Mouse (Mus musculus) liver, embryonic 16.5 days (tissue): ENCODE results near the gene Apold1. TPM values are rescaled to one million over a fixed set of nuclear protein-coding genes. Genes with fewer than 3 reads are reported as not detected.

ENCODE experiments used
- ATAC-seq: fragments of 200-750 bp; cut with Nextera tagmentation; 2 replicates; pipeline ENCODE4 v1.8.0; 2017; ENCODE audit warnings: low read depth, mild to moderate bottlenecking, moderate number of reproducible peaks, moderate library complexity
- H3K27ac ChIP-seq: fragments of 300-500 bp; sonication (generic); 2 replicates; pipeline ENCODE4 v1.5.1; 2014; ENCODE audit warnings: mild to moderate bottlenecking, low read length
- H3K27me3 ChIP-seq: fragments of 300-500 bp; sonication (generic); 2 replicates; pipeline ENCODE4 v1.6.1; 2014; ENCODE audit warnings: low read depth, low read length, mixed read lengths; ENCODE audit not compliant: control insufficient read depth, insufficient read depth
- H3K36me3 ChIP-seq: fragments of 300-500 bp; sonication (generic); 2 replicates; pipeline ENCODE4 v1.6.1; 2014; ENCODE audit warnings: mild to moderate bottlenecking; ENCODE audit not compliant: control insufficient read depth, insufficient read depth
- H3K4me1 ChIP-seq: fragments of 300-500 bp; sonication (generic); 2 replicates; pipeline ENCODE4 v1.6.1; 2014; ENCODE audit warnings: low read depth, low read length, mixed read lengths; ENCODE audit not compliant: control insufficient read depth
- H3K4me2 ChIP-seq: fragments of 300-500 bp; sonication (generic); 2 replicates; pipeline ENCODE4 v1.6.1; 2014; ENCODE audit warnings: low read depth, low read length, mixed read lengths
- H3K4me3 ChIP-seq: fragments of 300-500 bp; sonication (generic); 2 replicates; pipeline ENCODE4 v1.5.1; 2014; ENCODE audit warnings: low read depth, mild to moderate bottlenecking, low read length
- H3K9ac ChIP-seq: fragments of 300-500 bp; sonication (generic); 2 replicates; pipeline ENCODE4 v1.6.1; 2014; ENCODE audit warnings: low read depth, low read length
- H3K9me3 ChIP-seq: fragments of 300-500 bp; sonication (generic); replicated peaks from 2 replicates; pipeline ENCODE4 v1.6.1; 2016; ENCODE audit warnings: low read length; ENCODE audit not compliant: control insufficient read depth
- WGBS: fragments of 180-500 bp; shearing (Covaris S2); extraction: QIAGEN DNeasy Blood & Tissue Kit; methylation state at CpG from one replicate; pipeline ENCODE4 v1.1.7; 2014; ENCODE audit not compliant: insufficient replicate concordance; 5-methylcytosine and 5-hydroxymethylcytosine counted together
- polyA plus RNA-seq: library from polyadenylated mRNA; unstranded; fragments of >200 nt; fragmentation: Nextera tagmentation; extraction: Ambion mirVana; gene quantifications from 2 replicates; pipeline ENCODE4 v1.2.1, GENCODE M21; 2015

The Apold1 gene
- polyA plus RNA-seq, 1 experiment from 2014 or later, result 2.3 TPM

GRCm38 (mm10) chr6:135011048-135011733 is 29.7 kb downstream of the Apold1 start, which contains the start of gene Ddx47:
Ddx47 (plus strand) TSS chr6:135011612.
- Histone ChIP-seq H3K36me3 (peaks cover 25% of the 10 kb centered on the region), H3K27me3 (no peaks in the 10 kb centered on the region), H3K4me2 (peak within 1 kb of the TSS; percentile 80), H3K4me1 (peaks cover 32% of the 10 kb centered on the region), H3K4me3 (peak within 1 kb of the TSS; percentile 88), H3K9me3 (no peaks in the 10 kb centered on the region), H3K9ac (peak within 1 kb of the TSS; percentile 79), H3K27ac (peak within 1 kb of the TSS; percentile 45; the same call in 1 of the 2 replicates)
- WGBS, result 5% methylated on average over 19 of the region's 19 CpGs
- peak; percentile 93 for ATAC-seq

- H3K9ac ChIP-seq, result peak overlapping the region; percentile 79
- peak overlapping the region; percentile 88 for H3K4me3 ChIP-seq
- no peaks in the 10 kb centered on the region for H3K27me3 ChIP-seq
- H3K4me2 ChIP-seq, result peak overlapping the region; percentile 80
- peak overlapping the region; percentile 45; the same call in 1 of the 2 replicates for H3K27ac ChIP-seq
- H3K36me3 ChIP-seq, result peaks cover 30% of the 10 kb centered on the region
- peak; percentile 22 for ATAC-seq
- no peaks in the 10 kb centered on the region for H3K9me3 ChIP-seq
- H3K4me1 ChIP-seq, result peaks cover 26% of the 10 kb centered on the region
- WGBS, result under 1% methylated on average over 14 of the region's 14 CpGs
These were observed 30.2 kb downstream of the Apold1 start for GRCm38 (mm10) chr6:135011734-135012116.

GRCm38 (mm10) chr6:135017211-135017610 is 35.7 kb downstream of the Apold1 start:
- no peaks in the 10 kb centered on the region for H3K27me3 ChIP-seq
- peaks cover 4% of the 10 kb centered on the region for H3K4me1 ChIP-seq
- no peaks in the 10 kb centered on the region for H3K9me3 ChIP-seq
- 37% methylated on average over 11 of the region's 11 CpGs for WGBS
- no peak overlapping the region for H3K4me3 ChIP-seq
- H3K27ac ChIP-seq, result no peak overlapping the region
- H3K36me3 ChIP-seq, result peaks cover 76% of the 10 kb centered on the region
- H3K9ac ChIP-seq, result no peak overlapping the region
- ATAC-seq, result no peak
- H3K4me2 ChIP-seq, result no peak overlapping the region

GRCm38 (mm10) chr6:135019564-135019963 is 38.0 kb downstream of the Apold1 start:
- Histone ChIP-seq H3K4me2 (no peak overlapping the region), H3K9ac (no peak overlapping the region), H3K9me3 (no peaks in the 10 kb centered on the region), H3K36me3 (peaks cover 81% of the 10 kb centered on the region), H3K27me3 (no peaks in the 10 kb centered on the region), H3K27ac (no peak overlapping the region), H3K4me1 (no peaks in the 10 kb centered on the region), H3K4me3 (no peak overlapping the region)
- ATAC-seq, result no peak
- 84% methylated on average over 10 of the region's 10 CpGs for WGBS

GRCm38 (mm10) chr6:135021633-135022032 is 40.1 kb downstream of the Apold1 start:
- Histone ChIP-seq H3K9me3 (no peaks in the 10 kb centered on the region), H3K27me3 (no peaks in the 10 kb centered on the region), H3K4me2 (no peak overlapping the region), H3K9ac (no peak overlapping the region), H3K27ac (no peak overlapping the region), H3K4me3 (no peak overlapping the region), H3K4me1 (no peaks in the 10 kb centered on the region), H3K36me3 (peaks cover 60% of the 10 kb centered on the region)
- WGBS, result 72% methylated on average over 3 of the region's 3 CpGs
- no peak for ATAC-seq

GRCm38 (mm10) chr6:135023379-135023778 is 41.9 kb downstream of the Apold1 start:
- 82% methylated on average over 14 of the region's 14 CpGs for WGBS
- no peaks in the 10 kb centered on the region for H3K9me3 ChIP-seq
- no peak for ATAC-seq
- no peak overlapping the region for H3K4me2 ChIP-seq
- H3K4me1 ChIP-seq, result no peaks in the 10 kb centered on the region
- H3K9ac ChIP-seq, result no peak overlapping the region
- no peaks in the 10 kb centered on the region for H3K27me3 ChIP-seq
- H3K4me3 ChIP-seq, result no peak overlapping the region
- no peak overlapping the region for H3K27ac ChIP-seq
- peaks cover 43% of the 10 kb centered on the region for H3K36me3 ChIP-seq

GRCm38 (mm10) chr6:135024781-135025420 is 43.4 kb downstream of the Apold1 start:
- Histone ChIP-seq H3K27me3 (no peaks in the 10 kb centered on the region), H3K4me2 (no peak overlapping the region), H3K4me3 (no peak overlapping the region), H3K9ac (no peak overlapping the region), H3K36me3 (peaks cover 29% of the 10 kb centered on the region), H3K4me1 (no peaks in the 10 kb centered on the region), H3K9me3 (no peaks in the 10 kb centered on the region), H3K27ac (no peak overlapping the region)
- WGBS, result 73% methylated on average over 1 of the region's 1 CpGs
- ATAC-seq, result no peak

- ATAC-seq, result 0 out of 2 replicates have a peak, but pooled peaks have one; percentile 35
These were observed 44.7 kb downstream of the Apold1 start for GRCm38 (mm10) chr6:135026232-135026631.

GRCm38 (mm10) chr6:135026755-135027154 is 45.2 kb downstream of the Apold1 start:
- Histone ChIP-seq H3K36me3 (peaks cover 15% of the 10 kb centered on the region), H3K9me3 (no peaks in the 10 kb centered on the region), H3K27me3 (no peaks in the 10 kb centered on the region), H3K4me2 (no peak overlapping the region), H3K9ac (no peak overlapping the region), H3K27ac (no peak overlapping the region), H3K4me1 (no peaks in the 10 kb centered on the region), H3K4me3 (no peak overlapping the region)
- ATAC-seq, result no peak
- 54% methylated on average over 2 of the region's 2 CpGs for WGBS

More at GRCm38 (mm10) chr6:135026232-135026631, 44.7 kb downstream of the Apold1 start:
- Histone ChIP-seq H3K36me3 (peaks cover 19% of the 10 kb centered on the region), H3K9me3 (no peaks in the 10 kb centered on the region), H3K27me3 (no peaks in the 10 kb centered on the region), H3K9ac (no peak overlapping the region), H3K4me1 (no peaks in the 10 kb centered on the region), H3K4me3 (no peak overlapping the region), H3K27ac (no peak overlapping the region), H3K4me2 (no peak overlapping the region)
- WGBS, result 3% methylated on average over 3 of the region's 3 CpGs
